Comparison of ENCODE assay signal across 30 mouse cellular contexts in the genomic region with DNA sequence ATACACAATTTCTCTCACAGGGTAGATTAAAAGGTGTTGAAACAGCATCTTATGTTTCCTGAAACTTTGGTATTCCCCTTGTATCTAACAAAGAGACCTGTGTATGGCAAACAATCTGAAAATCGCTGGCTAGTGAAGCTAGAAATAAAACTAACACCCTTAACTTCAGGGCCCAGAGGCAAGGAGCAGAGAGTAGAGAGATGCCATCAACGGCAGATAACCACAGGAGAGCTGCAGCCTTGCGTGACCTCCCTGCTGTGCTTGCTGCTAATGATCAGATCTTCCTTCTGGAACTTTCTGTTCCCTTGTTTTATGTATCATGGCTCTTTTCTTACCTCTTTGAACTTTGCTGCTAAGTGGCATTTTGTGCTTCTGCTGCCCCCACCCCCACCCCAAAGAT.
"Had no signal": no experiment of that assay in that cellular context is flagged by ENCODE, and none has a peak within 500 bp of the region (broad histone marks: within the 10 kb centered on the region; RNA-seq: fewer than 3 reads in every experiment).

No protein-coding gene starts in this region.

- H3K4me1 ChIP-seq: limb, embryonic 10.5 days; limb, embryonic 12.5 days; limb, embryonic 13.5 days; limb, embryonic 15.5 days; liver, embryonic 12.5 days; liver, embryonic 13.5 days; liver, embryonic 15.5 days; lung, embryonic 15.5 days; megakaryocyte, embryonic 14.5 days; midbrain, embryonic 12.5 days; midbrain, embryonic 13.5 days; midbrain, embryonic 15.5 days had no signal

- H3K9ac ChIP-seq: limb, embryonic 12.5 days; limb, embryonic 13.5 days; limb, embryonic 15.5 days; liver, embryonic 12.5 days; liver, embryonic 13.5 days; liver, embryonic 14.5 days; liver, embryonic 15.5 days; liver, postnatal 0 days; lung, embryonic 14.5 days; lung, embryonic 15.5 days; midbrain, embryonic 12.5 days; midbrain, embryonic 13.5 days; midbrain, embryonic 15.5 days had no signal

- H3K4me2 ChIP-seq: limb, embryonic 12.5 days; limb, embryonic 13.5 days; limb, embryonic 15.5 days; liver, embryonic 11.5 days; liver, embryonic 12.5 days; liver, embryonic 13.5 days; liver, embryonic 15.5 days; lung, embryonic 14.5 days; lung, embryonic 15.5 days; midbrain, embryonic 11.5 days; midbrain, embryonic 12.5 days; midbrain, embryonic 13.5 days; midbrain, embryonic 15.5 days had no signal

- ATAC-seq: liver, embryonic 12.5 days; liver, postnatal 0 days; lung, postnatal 0 days; midbrain, embryonic 13.5 days; midbrain, embryonic 15.5 days; midbrain, embryonic 16.5 days had no signal

- DNase-seq: left cerebral cortex, postnatal 4 days; liver; liver, embryonic 13.5 days; liver, postnatal 0 days; lung, adult 18-20 months; lung, adult 2 months; lung, embryonic 14.5 days; lung, postnatal 10 days; lung, postnatal 14 days; lung, postnatal 36 days; lung, postnatal 4 days had no signal

- H3K27me3 ChIP-seq: limb, embryonic 12.5 days; limb, embryonic 13.5 days; limb, embryonic 15.5 days; liver, embryonic 12.5 days; liver, embryonic 13.5 days; liver, embryonic 15.5 days; lung, embryonic 15.5 days; megakaryocyte, embryonic 14.5 days; midbrain, embryonic 12.5 days; midbrain, embryonic 13.5 days; midbrain, embryonic 15.5 days had no signal

- H3K9me3 ChIP-seq: limb, embryonic 10.5 days; limb, embryonic 12.5 days; limb, embryonic 13.5 days; limb, embryonic 15.5 days; liver, embryonic 12.5 days; liver, embryonic 13.5 days; liver, embryonic 15.5 days; lung, embryonic 15.5 days; megakaryocyte, embryonic 14.5 days; midbrain, embryonic 12.5 days; midbrain, embryonic 13.5 days; midbrain, embryonic 15.5 days had no signal

- H3K36me3 ChIP-seq: limb, embryonic 10.5 days; limb, embryonic 12.5 days; limb, embryonic 13.5 days; limb, embryonic 15.5 days; liver, embryonic 12.5 days; liver, embryonic 13.5 days; liver, embryonic 15.5 days; lung, embryonic 15.5 days; midbrain, embryonic 12.5 days; midbrain, embryonic 13.5 days; midbrain, embryonic 15.5 days had no signal

- H3K27ac ChIP-seq: left cerebral cortex, adult 2 months; limb, embryonic 10.5 days; limb, embryonic 12.5 days; limb, embryonic 13.5 days; limb, embryonic 15.5 days; liver, embryonic 12.5 days; liver, embryonic 13.5 days; liver, embryonic 14.5 days; liver, embryonic 15.5 days; lung, embryonic 15.5 days; macrophage; midbrain, embryonic 12.5 days; midbrain, embryonic 13.5 days; midbrain, embryonic 15.5 days had no signal

- H3K4me3 ChIP-seq: left cerebral cortex, adult 2 months; limb, embryonic 10.5 days; limb, embryonic 12.5 days; limb, embryonic 13.5 days; limb, embryonic 15.5 days; liver, embryonic 12.5 days; liver, embryonic 13.5 days; liver, embryonic 15.5 days; lung, embryonic 15.5 days; megakaryocyte, embryonic 14.5 days; midbrain, embryonic 12.5 days; midbrain, embryonic 13.5 days; midbrain, embryonic 15.5 days; myocyte had no signal
